Mouse (Mus musculus) limb, embryonic 11.5 days (tissue): ENCODE data around the gene Btnl2. TPM values are rescaled to one million over a fixed set of nuclear protein-coding genes. Genes with fewer than 3 reads are reported as not detected.

Experiments
- ATAC-seq: fragments of 200-750 bp; cut with Nextera tagmentation; 2 replicates; pipeline ENCODE4 v1.8.0; 2017; ENCODE audit warnings: low read depth; ENCODE audit not compliant: insufficient number of reproducible peaks, low FRiP score, low TSS enrichment
- DNase-seq: peaks from one replicate; pipeline ENCODE4 v3.0.0-alpha.2; 2015; ENCODE audit warnings: low spot score
- H3K27ac ChIP-seq: fragments of 300-500 bp; sonication (generic); replicated peaks from 2 replicates; pipeline ENCODE4 v1.5.1; 2014; ENCODE audit warnings: low read depth, mild to moderate bottlenecking, low read length
- H3K27me3 ChIP-seq: fragments of 300-500 bp; sonication (generic); 2 replicates; pipeline ENCODE4 v1.6.1; 2014; ENCODE audit warnings: mild to moderate bottlenecking, low read length, mixed read lengths; ENCODE audit not compliant: control insufficient read depth, insufficient read depth
- H3K36me3 ChIP-seq: fragments of 300-500 bp; sonication (generic); 2 replicates; pipeline ENCODE4 v1.6.1; 2014; ENCODE audit warnings: mild to moderate bottlenecking, low read length, moderate library complexity, mixed read lengths; ENCODE audit not compliant: control insufficient read depth, insufficient read depth
- H3K4me1 ChIP-seq: fragments of 300-500 bp; sonication (generic); 2 replicates; pipeline ENCODE4 v1.6.1; 2014; ENCODE audit warnings: low read length, mixed read lengths; ENCODE audit not compliant: control insufficient read depth, insufficient read depth
- H3K4me2 ChIP-seq: fragments of 300-500 bp; sonication (generic); 2 replicates; pipeline ENCODE4 v1.6.1; 2014; ENCODE audit warnings: low read depth, mild to moderate bottlenecking, moderate library complexity; ENCODE audit not compliant: severe bottlenecking
- H3K4me3 ChIP-seq: fragments of 300-500 bp; sonication (generic); 2 replicates; pipeline ENCODE4 v1.5.1; 2014; ENCODE audit warnings: low read depth, low read length
- H3K9ac ChIP-seq: fragments of 300-500 bp; sonication (generic); 2 replicates; pipeline ENCODE4 v1.6.1; 2014; ENCODE audit warnings: mild to moderate bottlenecking, low read length
- H3K9me3 ChIP-seq: fragments of 300-500 bp; sonication (generic); 2 replicates; pipeline ENCODE4 v1.6.1; 2016; ENCODE audit warnings: low read length; ENCODE audit not compliant: control insufficient read depth
- WGBS: fragments of 180-500 bp; shearing (Covaris S2); extraction: QIAGEN DNeasy Blood & Tissue Kit; methylation state at CpG from one replicate; pipeline ENCODE4 v1.1.7; 2014; 5-methylcytosine and 5-hydroxymethylcytosine counted together
- polyA plus RNA-seq: library from polyadenylated mRNA; unstranded; fragments of >200 nt; fragmentation: Nextera tagmentation; extraction: Ambion mirVana; gene quantifications from 2 replicates; pipeline ENCODE4 v1.2.1, GENCODE M21; 2014

Btnl2 gene
- polyA plus RNA-seq, 1 experiment from 2014 or later, result not detected

DNA sequence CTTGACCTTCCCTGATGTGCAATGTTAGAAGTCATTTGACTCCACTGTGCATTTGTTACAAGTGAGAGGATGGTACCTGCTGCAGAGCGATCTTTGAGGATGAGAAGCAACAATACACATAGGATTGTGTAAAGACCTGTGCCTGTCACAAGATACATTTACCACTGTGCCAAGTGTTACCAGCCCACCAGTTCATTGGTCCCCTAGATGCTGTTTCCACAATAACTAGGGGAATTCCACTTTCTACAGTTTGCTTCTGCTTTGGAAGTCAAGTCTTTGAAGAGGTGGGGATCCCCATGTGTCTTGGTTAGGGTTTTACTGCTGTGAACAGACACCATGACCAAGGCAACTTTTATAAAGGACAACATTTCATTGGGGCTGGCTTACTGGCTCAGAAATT lies 23.4 kb upstream of the Btnl2 start:
- Histone ChIP-seq H3K4me3 (no peak overlapping the region), H3K9me3 (no peaks in the 10 kb centered on the region), H3K4me1 (no peaks in the 10 kb centered on the region), H3K4me2 (no peak overlapping the region), H3K27me3 (no peaks in the 10 kb centered on the region), H3K9ac (no peak overlapping the region), H3K27ac (no peak overlapping the region), H3K36me3 (no peaks in the 10 kb centered on the region)
- no peak for ATAC-seq
- 97% methylated on average over 1 of the region's 1 CpGs for WGBS
- DNase-seq, result no peak

DNA sequence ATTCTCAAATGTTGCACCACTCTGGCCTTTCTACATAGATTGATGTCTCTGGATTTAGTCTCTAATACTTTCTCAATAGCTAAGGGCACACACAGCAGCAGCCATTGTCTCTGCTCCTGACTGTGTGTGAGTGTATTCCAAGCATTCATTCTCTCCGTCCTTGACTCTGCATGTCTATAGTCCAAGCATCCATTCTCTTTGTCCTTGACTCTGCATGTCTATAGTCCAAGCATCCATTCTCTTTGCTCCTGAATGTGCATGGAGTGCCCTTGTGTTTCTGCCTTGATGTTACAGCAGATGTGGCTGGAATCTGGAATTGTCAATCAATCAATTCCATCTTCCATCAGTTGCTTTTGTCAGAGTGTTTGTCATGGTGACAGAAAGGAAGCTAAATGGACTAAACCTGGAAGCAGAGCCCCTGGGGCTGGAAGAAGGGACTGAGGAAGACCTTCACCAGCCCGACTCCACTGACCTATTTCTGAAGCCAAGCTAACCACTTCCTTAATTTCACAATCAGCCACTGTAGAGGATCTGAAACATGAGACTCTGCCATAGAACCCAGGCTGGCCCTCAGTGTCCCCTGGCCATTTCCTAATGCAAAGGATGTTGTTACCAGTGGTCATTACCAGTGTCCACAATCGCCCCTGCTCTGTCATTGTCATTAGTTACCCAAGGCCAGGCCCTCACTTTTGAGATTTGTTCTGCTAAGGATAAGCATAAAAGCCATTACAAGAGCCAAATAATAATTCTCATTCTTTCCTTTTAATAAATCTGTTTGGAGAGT lies 13.8 kb upstream of the Btnl2 start:
- H3K9me3 ChIP-seq, result no peaks in the 10 kb centered on the region
- H3K4me1 ChIP-seq, result no peaks in the 10 kb centered on the region
- no peak overlapping the region for H3K9ac ChIP-seq
- H3K27me3 ChIP-seq, result no peaks in the 10 kb centered on the region
- ATAC-seq (no peak), DNase-seq (no peak)
- 75% methylated on average over 3 of the region's 3 CpGs for WGBS
- no peak overlapping the region for H3K4me3 ChIP-seq
- H3K36me3 ChIP-seq, result no peaks in the 10 kb centered on the region
- H3K27ac ChIP-seq, result no peak overlapping the region
- H3K4me2 ChIP-seq, result no peak overlapping the region

- no peak overlapping the region for H3K4me2 ChIP-seq
- no peaks in the 10 kb centered on the region for H3K9me3 ChIP-seq
- no peak for DNase-seq
- H3K36me3 ChIP-seq, result no peaks in the 10 kb centered on the region
- H3K4me1 ChIP-seq, result no peaks in the 10 kb centered on the region
- no peak overlapping the region for H3K27ac ChIP-seq
- no peak overlapping the region for H3K4me3 ChIP-seq
- ATAC-seq, result no peak
- no peaks in the 10 kb centered on the region for H3K27me3 ChIP-seq
- H3K9ac ChIP-seq, result no peak overlapping the region
- 85% methylated on average over 4 of the region's 4 CpGs for whole genome bisulfite sequencing
Measured at GRCm38 (mm10) chr17:34344882-34345281, 9.7 kb upstream of the Btnl2 start.

- WGBS, result 88% methylated on average over 7 of the region's 7 CpGs
- ATAC-seq (no peak), DNase-seq (no peak)
- Histone ChIP-seq H3K9ac (no peak overlapping the region), H3K27me3 (no peaks in the 10 kb centered on the region), H3K4me2 (no peak overlapping the region), H3K9me3 (no peaks in the 10 kb centered on the region), H3K4me1 (no peaks in the 10 kb centered on the region), H3K27ac (no peak overlapping the region), H3K4me3 (no peak overlapping the region), H3K36me3 (no peaks in the 10 kb centered on the region)
Measured at GRCm38 (mm10) chr17:34345486-34345885, 9.1 kb upstream of the Btnl2 start.

DNA sequence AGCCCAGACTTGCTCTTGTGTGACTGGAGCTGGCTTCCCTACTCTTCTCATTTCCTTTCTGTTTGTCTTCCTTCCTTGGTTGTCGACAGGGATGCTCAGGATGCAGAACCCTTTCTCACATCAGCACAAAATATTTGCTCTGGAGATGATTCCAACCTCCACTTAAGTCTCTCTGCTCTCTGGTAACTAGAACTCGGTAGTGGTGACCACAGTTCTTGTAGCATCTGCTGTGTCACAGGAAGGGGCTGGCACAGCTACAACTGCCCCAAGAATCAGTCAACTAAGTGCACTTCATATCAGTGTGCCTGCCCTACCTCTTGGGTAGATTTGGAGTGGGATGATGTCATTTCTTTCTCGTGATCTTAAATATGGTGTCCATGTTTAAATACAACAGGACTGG lies 8.6 kb upstream of the Btnl2 start:
- Histone ChIP-seq H3K9me3 (no peaks in the 10 kb centered on the region), H3K27me3 (no peaks in the 10 kb centered on the region), H3K36me3 (no peaks in the 10 kb centered on the region), H3K9ac (no peak overlapping the region), H3K4me2 (no peak overlapping the region), H3K4me1 (no peaks in the 10 kb centered on the region), H3K27ac (no peak overlapping the region), H3K4me3 (no peak overlapping the region)
- 78% methylated on average over 3 of the region's 3 CpGs for WGBS
- ATAC-seq (no peak), DNase-seq (no peak)

DNA sequence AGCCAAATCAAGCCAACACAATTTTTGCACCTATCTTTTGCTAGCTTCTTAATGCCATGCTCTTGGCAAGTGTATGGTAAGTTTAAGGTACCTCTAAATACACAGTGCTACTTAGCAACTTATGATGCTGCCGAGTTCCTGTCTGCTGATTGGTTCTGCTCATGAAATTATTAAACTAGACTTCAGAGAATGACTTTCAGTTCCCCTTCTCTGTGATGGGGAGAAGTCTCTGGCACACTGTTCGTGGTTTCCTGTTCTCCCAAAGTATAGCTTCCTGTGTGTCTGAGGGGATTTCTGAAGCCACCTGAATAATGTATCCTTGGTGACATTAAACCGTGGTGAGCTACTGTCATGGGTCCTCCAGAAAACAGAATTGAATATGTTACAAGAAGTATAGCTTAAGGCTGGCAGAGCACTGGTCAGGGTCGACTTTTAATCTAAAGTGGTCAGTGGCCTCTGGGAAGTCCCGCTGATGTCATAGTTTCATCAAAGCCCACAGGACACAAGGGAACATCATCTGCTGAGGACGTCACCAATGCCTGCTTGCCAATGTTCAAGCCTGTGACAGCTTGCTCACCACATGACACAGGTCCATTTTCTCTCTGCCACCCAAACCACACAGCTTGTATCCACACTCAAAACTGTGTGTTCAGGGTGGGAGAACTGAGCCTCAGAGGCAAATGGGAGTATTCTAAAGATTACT lies 6.9 kb upstream of the Btnl2 start:
- no peak for ATAC-seq
- no peaks in the 10 kb centered on the region for H3K36me3 ChIP-seq
- no peaks in the 10 kb centered on the region for H3K4me1 ChIP-seq
- no peaks in the 10 kb centered on the region for H3K9me3 ChIP-seq
- H3K4me2 ChIP-seq, result no peak overlapping the region
- H3K27me3 ChIP-seq, result no peaks in the 10 kb centered on the region
- H3K9ac ChIP-seq, result no peak overlapping the region
- H3K4me3 ChIP-seq, result no peak overlapping the region
- no peak for DNase-seq
- no peak overlapping the region for H3K27ac ChIP-seq
- 74% methylated on average over 6 of the region's 6 CpGs for WGBS

DNA sequence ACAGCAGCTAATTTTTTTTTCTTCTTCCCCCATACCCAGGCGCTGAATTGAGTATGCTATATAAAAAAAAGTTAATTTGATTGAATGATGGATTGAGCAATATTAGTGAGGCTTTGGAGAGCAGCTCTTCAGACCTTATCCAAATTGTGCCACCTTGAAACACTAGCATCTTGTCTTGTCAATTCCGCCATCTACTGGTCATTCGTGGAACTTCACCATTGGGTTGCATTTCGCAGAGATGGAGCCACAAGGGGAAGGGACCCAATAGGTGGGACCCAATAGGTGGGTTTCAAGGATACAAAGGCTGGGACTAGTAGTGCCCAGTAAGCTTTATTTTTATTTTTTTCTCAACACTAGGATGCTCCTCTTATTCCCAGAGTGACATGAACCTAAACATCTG lies 5.2 kb upstream of the Btnl2 start:
- Histone ChIP-seq H3K9ac (no peak overlapping the region), H3K4me2 (no peak overlapping the region), H3K9me3 (no peaks in the 10 kb centered on the region), H3K27ac (no peak overlapping the region), H3K4me3 (no peak overlapping the region), H3K4me1 (no peaks in the 10 kb centered on the region), H3K36me3 (no peaks in the 10 kb centered on the region), H3K27me3 (no peaks in the 10 kb centered on the region)
- ATAC-seq (no peak), DNase-seq (peak; percentile 89)
- 9% methylated on average over 4 of the region's 4 CpGs for WGBS

- Histone ChIP-seq H3K27me3 (no peaks in the 10 kb centered on the region), H3K4me1 (no peaks in the 10 kb centered on the region), H3K9me3 (no peaks in the 10 kb centered on the region), H3K36me3 (no peaks in the 10 kb centered on the region), H3K4me3 (no peak overlapping the region), H3K9ac (no peak overlapping the region), H3K27ac (no peak overlapping the region), H3K4me2 (no peak overlapping the region)
- DNase-seq (no peak), ATAC-seq (no peak)
- 88% methylated on average over 1 of the region's 1 CpGs for WGBS
Measured at GRCm38 (mm10) chr17:34354940-34355339, 318 bp downstream of the Btnl2 start.
